Mouse (Mus musculus) splenic B cell, adult 2 months (primary cell): ENCODE results near the gene Fam107a.
"Not testable (repeated sequence)": the region's sequence is repeated elsewhere in the genome, so short reads cannot be mapped to it uniquely, and the experiment has no call there.

Experiments
- DNase-seq: peaks from one replicate; pipeline ENCODE4 v3.0.0-alpha.2; 2011; ENCODE audit warnings: low read depth, low spot score
- H3K27me3 ChIP-seq: 2 replicates; pipeline ENCODE4 v1.6.1; 2012; ENCODE audit warnings: mild to moderate bottlenecking, low read length, moderate library complexity, mixed read lengths; ENCODE audit not compliant: control insufficient read depth, poor library complexity, insufficient read depth, severe bottlenecking
- H3K36me3 ChIP-seq: 2 replicates; pipeline ENCODE4 v1.6.1; 2012; ENCODE audit warnings: mild to moderate bottlenecking, low read length, moderate library complexity, mixed read lengths; ENCODE audit not compliant: control insufficient read depth, poor library complexity, insufficient read depth, severe bottlenecking

The Fam107a gene

DNA sequence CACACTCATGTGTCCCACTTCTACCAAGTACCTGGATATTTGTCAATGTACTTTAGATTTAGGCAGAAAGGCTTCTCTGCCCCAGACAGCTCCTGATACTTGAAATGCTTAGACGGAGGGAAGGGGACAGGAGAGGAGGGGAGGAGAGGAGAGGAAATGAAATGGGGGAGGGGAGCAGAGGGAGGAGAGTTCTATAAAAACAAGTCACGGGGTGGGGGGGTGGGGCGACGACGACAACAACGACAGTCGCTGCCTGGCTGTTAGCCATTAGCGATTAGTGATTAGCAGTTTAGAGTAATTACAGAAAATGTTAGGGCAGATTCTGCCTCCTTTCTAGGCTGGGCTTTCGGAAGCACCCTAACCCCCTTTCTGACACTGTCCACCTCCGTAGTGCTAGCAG lies 15.1 kb downstream of the Fam107a start:
- DNase-seq, result no peak
- Histone ChIP-seq H3K36me3 (no peaks in the 10 kb centered on the region), H3K27me3 (no peaks in the 10 kb centered on the region)

DNA sequence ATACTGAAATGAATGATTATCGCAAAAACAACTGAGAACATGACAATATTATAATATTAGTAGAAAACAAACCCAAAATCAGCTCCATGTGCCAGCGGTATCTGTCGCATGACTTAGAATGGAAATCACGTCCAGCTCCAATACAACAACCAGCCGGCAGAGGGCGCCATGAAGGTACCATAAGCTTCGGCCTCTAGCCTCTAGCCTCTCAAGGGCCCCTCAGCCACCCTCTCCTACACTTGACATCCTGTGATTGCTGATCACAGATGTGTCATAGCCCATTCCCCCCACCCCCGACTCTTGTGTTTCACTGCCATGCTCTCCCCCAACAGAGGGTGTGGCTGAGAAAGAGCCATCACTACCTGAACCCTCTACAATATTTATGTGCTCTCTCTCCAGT lies 17.5 kb downstream of the Fam107a start:
- no peaks in the 10 kb centered on the region for H3K36me3 ChIP-seq
- H3K27me3 ChIP-seq, result no peaks in the 10 kb centered on the region
- peak; percentile 45 for DNase-seq

DNA sequence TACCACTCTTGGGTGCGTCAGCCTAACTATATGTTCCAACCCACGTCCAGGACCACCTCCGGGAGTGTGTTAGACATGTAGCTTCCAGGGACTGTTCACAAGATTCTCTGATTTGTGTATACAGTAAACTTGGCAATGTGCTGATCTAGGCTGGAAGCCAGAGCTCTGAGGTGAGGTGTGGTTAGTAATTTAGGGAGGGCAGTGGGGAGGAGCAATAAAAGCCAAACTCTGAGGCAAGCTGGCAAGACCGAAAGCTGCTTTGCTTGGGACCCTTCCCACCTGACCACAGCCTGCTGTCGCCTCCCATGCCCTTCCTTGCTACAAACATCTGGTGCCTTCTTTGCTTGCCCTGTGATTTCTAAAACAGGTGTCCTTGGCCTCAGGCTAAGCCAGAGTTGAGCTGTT lies 19.9 kb downstream of the Fam107a start:
- no peak for DNase-seq
- Histone ChIP-seq H3K27me3 (no peaks in the 10 kb centered on the region), H3K36me3 (no peaks in the 10 kb centered on the region)

- Histone ChIP-seq H3K36me3 (no peaks in the 10 kb centered on the region), H3K27me3 (no peaks in the 10 kb centered on the region)
- DNase-seq, result no peak
Measured at GRCm38 (mm10) chr14:8294257-8294656, 23.6 kb downstream of the Fam107a start.

DNA sequence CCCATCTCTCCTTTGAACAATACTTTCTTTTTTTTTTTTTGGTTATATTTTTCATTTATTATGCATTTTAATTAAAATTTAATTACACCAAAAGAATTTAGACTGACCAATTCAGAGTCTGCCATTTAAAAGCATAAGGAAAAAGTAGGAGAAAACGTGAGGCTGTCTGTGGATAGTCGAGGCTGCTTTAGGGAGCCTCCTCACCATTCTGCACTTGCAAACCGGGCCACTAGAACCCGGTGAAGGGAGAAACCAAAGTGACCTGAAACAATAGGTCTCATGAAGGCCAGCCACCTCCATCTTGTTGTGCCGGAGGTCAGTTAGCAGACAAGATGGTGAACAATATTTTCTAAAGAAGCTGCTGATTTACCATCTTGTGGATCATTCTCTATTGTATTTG lies 31.2 kb downstream of the Fam107a start:
- not testable (repeated sequence) for H3K27me3 ChIP-seq, H3K36me3 ChIP-seq, DNase-seq

DNA sequence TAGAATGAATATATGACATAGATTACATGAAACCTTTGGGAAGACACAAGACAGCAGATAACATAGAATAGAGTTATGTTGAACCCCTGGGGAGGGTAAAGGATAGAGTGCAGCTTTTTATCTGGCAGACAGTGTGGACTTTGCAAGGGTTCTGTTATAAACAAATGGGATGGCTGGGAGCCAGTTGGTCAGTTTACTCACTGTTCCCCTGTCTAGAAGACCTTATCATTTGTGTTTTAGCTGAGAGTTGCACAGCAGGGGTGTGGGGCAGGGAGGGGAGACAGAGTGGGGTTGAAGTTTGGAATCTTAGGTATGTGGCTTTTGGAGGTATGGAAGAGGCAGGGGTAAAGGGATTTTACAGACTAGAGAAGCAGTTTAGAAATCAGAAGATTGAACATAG lies 34.0 kb downstream of the Fam107a start:
- Histone ChIP-seq H3K27me3 (no peaks in the 10 kb centered on the region), H3K36me3 (no peaks in the 10 kb centered on the region)
- no peak for DNase-seq

DNA sequence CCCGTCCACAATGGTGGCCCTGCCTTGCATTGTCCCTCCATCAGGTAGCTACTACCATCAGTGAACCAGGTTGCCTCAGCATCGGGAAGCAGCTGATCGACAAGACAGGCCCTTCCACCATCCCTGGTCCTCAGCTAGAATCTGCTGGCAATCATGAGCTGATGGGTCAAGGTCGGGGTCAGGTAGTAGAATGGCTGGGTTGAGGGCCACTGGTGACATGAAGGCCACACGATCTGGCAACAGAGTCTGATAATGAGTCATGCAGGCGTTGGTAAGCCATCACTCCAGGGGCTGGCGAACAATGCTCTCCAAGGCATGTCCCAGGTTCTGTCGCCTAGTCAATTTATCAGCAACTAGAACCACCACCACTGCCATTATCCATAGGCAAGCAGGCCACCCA lies 46.5 kb downstream of the Fam107a start:
- not testable (repeated sequence) for H3K27me3 ChIP-seq, DNase-seq, H3K36me3 ChIP-seq

- DNase-seq, result no peak
- no peaks in the 10 kb centered on the region for H3K36me3 ChIP-seq
- no peaks in the 10 kb centered on the region for H3K27me3 ChIP-seq
Measured at GRCm38 (mm10) chr14:8264378-8264777, 53.4 kb downstream of the Fam107a start.

DNA sequence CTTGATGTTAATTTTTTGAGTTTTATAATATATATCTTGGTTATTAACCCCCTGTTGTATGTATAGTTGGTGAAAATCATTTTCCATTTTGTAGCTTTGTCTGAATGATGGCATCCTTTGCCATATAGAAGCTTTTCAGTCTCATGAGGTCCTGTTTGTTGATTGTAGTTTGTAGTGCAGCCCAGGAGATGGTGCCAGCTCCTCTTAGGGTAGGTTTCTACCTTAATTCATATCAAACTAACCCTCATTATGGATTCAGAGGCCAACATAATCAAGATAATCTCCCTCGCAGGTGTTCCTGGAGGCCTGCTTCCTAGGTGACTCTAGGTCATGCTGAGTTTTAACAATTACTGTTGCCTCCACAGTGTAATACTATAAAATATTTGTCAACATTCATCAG lies 55.6 kb downstream of the Fam107a start:
- H3K27me3 ChIP-seq, result no peaks in the 10 kb centered on the region
- no peaks in the 10 kb centered on the region for H3K36me3 ChIP-seq
- no peak for DNase-seq

DNA sequence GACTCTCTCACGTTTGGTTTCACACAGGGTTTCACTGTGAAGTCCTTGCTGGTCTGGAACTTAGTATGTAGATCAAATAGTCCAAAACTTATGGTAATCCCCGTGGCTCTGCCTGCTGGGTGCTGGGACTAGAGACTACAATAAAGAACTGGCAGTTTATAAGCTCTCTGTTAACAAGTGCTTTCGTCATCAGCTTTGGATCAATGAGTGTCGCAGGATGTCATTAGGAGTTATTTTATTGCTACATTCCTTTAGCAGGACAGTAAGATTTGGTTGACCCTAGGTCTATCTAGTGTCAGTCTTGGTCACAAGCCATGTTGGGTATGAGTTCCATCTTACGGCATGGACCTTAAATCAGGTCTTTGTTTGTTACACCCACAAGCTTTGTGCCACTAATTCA lies 57.6 kb downstream of the Fam107a start:
- Histone ChIP-seq H3K36me3 (no peaks in the 10 kb centered on the region), H3K27me3 (no peaks in the 10 kb centered on the region)
- no peak for DNase-seq

GRCm38 (mm10) chr14:8259166-8259565 lies 58.7 kb downstream of the Fam107a start, which contains the start of gene Acox2:
TSS of gene Acox2 (minus strand) at chr14:8259353.
- H3K27me3 ChIP-seq, result no peaks in the 10 kb centered on the region
- no peak for DNase-seq
- no peaks in the 10 kb centered on the region for H3K36me3 ChIP-seq

DNA sequence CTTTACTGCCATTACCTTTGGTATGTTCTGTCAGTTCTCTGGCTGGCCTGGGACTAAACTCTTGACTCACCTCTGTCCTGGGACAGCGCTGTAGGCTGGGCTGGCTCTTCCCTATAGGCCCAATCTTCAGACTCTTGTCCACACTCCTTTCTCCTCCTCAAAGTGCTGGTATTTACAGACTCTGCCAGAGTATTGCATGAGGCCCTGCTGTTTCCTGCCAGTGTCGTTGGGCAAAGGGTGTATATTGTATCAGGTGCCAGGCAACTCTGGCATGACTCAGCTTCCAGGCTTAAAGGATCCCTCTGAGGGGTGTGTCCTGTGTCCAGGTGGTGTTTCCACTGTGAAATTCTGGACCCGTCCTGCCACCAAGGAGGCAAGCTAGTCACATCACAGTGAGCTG lies 59.1 kb downstream of the Fam107a start:
- no peak for DNase-seq
- Histone ChIP-seq H3K27me3 (no peaks in the 10 kb centered on the region), H3K36me3 (no peaks in the 10 kb centered on the region)

DNA sequence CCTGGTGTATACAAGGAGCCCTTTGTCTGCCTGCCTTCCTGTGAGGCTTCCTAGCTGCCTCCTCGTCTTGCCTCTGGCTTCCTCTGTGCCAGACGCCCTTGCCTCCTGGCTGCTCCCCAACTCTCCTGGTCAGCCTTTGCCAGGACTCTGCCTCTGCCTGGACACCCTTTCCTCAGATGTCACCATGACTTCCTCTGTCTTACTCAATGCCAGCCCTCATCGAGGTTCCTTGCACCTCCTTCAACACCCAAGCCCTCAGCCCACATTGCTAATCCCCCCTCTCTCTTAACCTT lies 59.5 kb downstream of the Fam107a start:
- H3K36me3 ChIP-seq, result no peaks in the 10 kb centered on the region
- no peaks in the 10 kb centered on the region for H3K27me3 ChIP-seq
- DNase-seq, result no peak

- Histone ChIP-seq H3K27me3 (no peaks in the 10 kb centered on the region), H3K36me3 (no peaks in the 10 kb centered on the region)
- DNase-seq, result no peak
Measured at GRCm38 (mm10) chr14:8257521-8258334, 60.1 kb downstream of the Fam107a start.

GRCm38 (mm10) chr14:8256881-8257280 lies 60.9 kb downstream of the Fam107a start:
- H3K27me3 ChIP-seq, result no peaks in the 10 kb centered on the region
- no peak for DNase-seq
- H3K36me3 ChIP-seq, result no peaks in the 10 kb centered on the region

DNA sequence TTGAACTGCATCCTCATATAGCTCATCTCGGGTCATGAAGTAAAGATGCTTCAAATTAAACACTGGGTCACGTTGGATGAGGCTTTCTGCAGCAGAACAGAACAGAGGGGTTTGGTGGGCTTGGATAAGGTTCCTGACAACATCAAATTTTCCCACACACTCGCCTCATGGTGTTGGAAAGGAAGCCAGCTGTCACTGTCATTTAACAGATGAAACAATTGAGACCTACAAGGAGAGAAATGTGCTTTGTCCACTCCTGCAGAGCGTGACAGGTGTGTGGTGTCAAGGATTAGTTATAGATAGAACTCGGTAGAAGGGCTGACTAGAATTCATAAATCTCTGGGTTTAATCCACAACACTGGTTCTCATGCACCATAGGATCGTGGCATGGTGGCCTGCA lies 61.8 kb downstream of the Fam107a start:
- H3K27me3 ChIP-seq, result no peaks in the 10 kb centered on the region
- no peak for DNase-seq
- no peaks in the 10 kb centered on the region for H3K36me3 ChIP-seq
